Mouse (Mus musculus) gastrocnemius, adult 8-10 months (tissue): Measurements from ENCODE around the gene Zfp870. TPM values are rescaled to one million over a fixed set of nuclear protein-coding genes. Genes with fewer than 3 reads are reported as not detected.
A peak's percentile ranks its signal among the peaks of the same experiment; 100 is the strongest.
"Not testable (repeated sequence)": the region's sequence is repeated elsewhere in the genome, so short reads cannot be mapped to it uniquely, and the experiment has no call there.

Experiments
- DNase-seq, 2 experiments: peaks; one replicate each; pipeline ENCODE4 v3.0.0; 2022; ENCODE audit warnings: low spot score in 2 of 2
- total RNA-seq, 4 experiments: library from RNA; stranded (reverse); gene quantifications; 2 replicates each; pipeline ENCODE4 v1.2.4; 2022

Zfp870 gene
- total RNA-seq, 4 experiments from 2014 or later = 4.8 to 8.5 (median 8.1) TPM

DNA sequence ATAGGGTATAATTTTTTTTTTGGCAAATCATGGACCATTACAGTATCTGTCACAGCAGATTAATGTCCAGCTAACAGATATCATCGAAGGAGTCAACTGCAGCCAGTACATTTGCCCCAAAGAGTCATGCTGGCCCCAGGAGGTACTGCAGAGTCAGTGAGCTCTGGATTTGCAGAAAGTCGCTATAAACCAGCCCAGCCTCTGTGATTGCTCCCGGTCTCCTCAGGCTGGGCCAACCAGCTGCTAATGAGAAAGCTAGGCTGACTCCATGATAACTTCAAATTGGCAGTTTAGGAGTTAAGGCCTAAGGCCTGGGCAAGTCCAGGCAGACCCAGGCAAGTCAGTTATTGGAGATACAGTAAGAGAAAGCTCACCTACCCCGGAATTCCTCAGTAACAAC lies 19.4 kb downstream of the Zfp870 start:
- DNase-seq = no peak

DNA sequence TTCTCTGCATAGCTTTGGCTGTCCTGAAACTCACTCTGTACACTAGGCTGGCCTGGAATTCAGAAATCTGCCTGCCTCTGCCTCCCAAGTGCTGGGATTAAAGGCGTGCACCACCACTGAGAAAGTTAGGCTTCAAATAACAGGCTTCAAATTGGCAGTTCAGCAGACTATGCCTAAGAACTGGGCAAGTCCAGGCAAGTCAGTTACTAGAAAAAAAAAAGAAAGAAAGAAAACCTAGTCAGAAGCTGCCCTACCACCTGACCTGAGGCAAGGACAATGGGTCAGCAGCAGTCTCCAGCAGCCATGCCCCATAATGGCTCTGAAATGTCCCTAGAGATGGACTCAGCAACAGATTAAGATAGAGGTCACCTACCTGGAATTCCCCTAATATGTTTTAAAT lies 20.0 kb downstream of the Zfp870 start:
- no peak for DNase-seq

DNA sequence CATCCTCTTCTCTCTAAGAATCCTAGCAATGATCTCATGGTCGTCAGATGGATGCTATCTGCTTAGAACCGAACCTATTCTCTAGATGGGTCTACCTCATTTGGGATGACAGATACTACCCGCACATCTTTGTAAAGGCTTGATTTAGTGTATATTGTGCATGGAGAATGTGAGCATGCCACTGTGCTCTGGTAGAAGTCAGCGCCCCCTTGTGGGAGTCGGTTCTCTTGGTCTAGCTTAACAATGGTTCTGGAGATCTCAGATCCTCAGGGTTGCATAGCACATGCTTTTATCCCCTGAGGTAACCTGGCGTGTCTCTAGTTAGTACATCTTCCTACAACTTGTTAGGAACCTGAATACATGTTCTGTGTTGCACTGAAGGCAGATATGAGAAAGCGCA lies 24.2 kb downstream of the Zfp870 start:
- not testable (repeated sequence) for DNase-seq

DNA sequence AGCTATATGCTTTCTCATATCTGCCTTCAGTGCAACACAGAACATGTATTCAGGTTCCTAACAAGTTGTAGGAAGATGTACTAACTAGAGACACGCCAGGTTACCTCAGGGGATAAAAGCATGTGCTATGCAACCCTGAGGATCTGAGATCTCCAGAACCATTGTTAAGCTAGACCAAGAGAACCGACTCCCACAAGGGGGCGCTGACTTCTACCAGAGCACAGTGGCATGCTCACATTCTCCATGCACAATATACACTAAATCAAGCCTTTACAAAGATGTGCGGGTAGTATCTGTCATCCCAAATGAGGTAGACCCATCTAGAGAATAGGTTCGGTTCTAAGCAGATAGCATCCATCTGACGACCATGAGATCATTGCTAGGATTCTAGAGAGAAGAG lies 34.7 kb downstream of the Zfp870 start:
- DNase-seq = not testable (repeated sequence)

DNA sequence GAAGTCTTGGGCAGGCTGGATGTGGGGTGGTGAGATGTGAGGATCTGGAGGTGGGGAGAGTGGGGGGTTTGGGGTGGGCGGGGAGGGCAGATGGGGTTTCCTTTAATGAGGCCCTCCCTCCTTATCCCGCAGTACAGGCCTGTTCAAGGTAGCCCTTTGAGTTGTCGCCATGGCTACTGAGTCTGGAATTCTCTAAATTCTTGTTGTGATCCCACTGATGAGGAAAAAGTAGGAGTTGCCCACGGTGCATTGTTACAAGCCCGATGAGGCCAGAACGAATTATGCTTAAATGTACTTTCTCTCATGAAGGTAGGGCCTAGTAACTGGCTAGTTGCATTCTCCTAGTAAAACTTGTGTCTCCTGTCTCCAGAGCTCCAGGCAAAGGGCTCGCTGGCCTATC lies 39.9 kb downstream of the Zfp870 start:
- DNase-seq = no peak

DNA sequence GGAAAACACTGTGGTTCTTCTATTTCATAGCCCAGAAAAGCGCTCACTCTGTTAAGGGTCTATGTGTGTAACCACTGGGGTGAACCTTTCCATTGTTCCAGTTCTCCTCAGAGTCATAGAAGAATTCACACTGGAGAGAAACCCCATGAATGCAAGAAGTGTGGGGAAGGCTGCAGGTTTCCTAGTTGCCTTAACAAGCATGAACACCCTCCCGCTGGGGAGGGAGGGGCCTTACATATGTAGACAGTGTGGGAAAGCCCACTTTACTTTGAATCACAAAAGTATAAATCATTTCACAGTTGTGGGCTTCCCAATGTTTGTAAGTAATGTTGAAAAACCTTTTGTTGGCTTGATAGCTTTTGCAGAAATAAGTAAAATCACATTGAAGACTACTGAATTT lies 50.1 kb downstream of the Zfp870 start:
- DNase-seq = no peak

DNA sequence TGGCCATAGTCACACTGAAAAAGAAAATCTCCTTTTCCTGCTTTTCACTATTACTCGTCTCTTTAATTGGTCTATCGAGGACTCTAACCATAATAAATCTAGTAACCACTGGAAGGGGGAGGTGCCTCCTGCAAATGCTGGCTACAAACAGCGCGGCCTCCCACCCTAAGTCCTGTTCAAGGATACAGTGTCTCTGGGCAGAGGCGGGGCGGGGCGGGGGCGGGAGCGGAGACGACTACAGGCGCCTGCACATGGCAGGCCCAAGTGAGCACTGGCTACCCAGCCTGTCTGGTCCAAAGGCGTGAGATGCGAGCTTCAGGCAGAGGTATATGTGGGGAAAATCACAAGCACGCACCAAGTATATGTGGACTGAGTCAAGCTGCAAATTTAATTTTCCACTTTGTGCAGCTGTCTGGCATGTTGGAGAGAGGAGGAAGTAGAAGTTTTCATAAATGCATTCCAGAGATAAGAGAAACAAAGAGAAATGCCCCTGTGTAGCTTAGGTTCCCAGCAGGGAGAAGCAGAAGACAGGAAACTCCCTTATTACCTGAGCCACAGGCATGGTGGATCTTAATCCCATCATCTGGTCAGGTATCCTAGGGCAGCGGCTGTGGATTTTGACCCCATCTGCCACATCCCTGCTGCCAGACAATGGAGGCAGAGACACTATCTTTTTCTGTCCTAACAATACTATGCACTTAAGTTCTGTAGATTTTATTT lies 52.2 kb downstream of the Zfp870 start:
- no peak for DNase-seq

DNA sequence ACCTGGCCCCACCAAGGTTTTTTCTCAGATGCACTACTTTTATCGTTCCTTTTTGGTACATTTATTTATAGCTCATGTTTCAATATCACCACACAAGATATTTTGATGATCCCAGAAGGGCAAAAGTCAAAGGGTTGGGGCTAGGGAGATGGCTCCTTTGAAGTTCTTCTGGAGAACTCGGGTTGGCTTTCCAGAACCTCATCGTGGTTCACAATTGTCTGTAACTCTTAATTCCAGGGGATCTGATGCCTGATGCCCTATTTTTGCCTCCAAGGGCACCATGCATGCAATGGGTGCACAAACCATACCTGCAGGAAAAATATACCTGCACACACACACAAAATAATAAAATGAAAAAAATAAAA lies 61.0 kb downstream of the Zfp870 start:
- no peak for DNase-seq

DNA sequence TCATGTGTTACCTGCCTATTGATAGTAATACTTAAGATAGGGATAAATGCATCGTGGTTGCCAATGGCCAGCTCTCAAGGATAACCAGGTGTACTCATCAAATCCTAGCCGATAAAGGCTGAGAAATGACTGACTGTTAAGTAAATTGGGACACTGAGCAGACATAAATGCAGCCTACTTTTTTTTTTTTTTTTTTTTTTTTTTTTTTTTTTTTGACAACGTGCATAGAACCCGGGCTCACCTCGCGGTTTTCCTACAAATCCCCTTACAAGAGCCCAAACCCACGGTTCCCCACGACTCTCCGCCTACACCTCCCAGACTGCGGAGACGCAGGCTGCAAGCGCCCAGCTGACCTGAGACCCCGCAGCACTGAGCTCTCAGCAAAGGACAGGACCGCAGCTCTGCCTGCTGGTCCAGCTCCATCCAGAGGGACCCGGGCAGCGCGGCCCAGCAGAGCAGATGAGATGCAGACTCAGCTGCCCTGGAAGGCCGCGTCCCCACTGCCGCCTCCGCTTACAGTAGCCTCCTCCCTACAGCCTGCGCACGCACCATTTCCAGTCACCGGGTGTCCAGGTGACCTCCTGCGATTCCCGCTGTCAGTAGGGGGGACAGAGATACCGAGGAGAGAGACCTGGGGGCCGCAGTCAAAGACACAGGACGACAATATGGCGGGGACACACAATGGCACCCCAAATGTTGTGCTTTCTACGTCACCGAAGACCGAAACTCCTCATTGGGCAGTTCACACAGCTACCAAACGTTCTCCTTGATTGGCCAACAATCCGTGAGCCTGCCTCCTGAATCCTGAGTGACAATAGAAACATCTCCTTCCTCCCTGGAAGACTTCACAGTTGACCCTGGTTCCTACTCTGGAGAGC lies 61.7 kb downstream of the Zfp870 start, which contains the start of gene Zfp799:
Gene Zfp799, minus strand, starts transcription at position 722 of the 878 bp plus-strand sequence.
- DNase-seq = peak; percentile 34 to 42

Other genes starting within 250 kb of the Zfp870 start
- not detected for gene Cyp4f40, start 232.7 kb downstream of the Zfp870 start, total RNA-seq
- gene Cyp4f15, start 206.0 kb downstream of the Zfp870 start, total RNA-seq = under 1 TPM in 1 of 4 experiments, not detected in 3; 0.13 TPM
- 10 to 100 TPM; 20.6 to 27.2 (median 22.8) TPM for gene Zfp871, start 103.4 kb downstream of the Zfp870 start, total RNA-seq
- under 1 TPM in 3 of 4 experiments, not detected in 1; 0.13 to 0.24 (median 0.22) TPM for gene Zfp811, start 81.7 kb downstream of the Zfp870 start, total RNA-seq
- 10 to 100 TPM in 1 of 4 experiments, 1 to 10 TPM in 3; 5.6 to 11.0 (median 7.9) TPM for gene Zfp799, start 61.4 kb downstream of the Zfp870 start, total RNA-seq
- gene Cyp4f14, start 25.7 kb upstream of the Zfp870 start, total RNA-seq = under 1 TPM in 2 of 4 experiments, not detected in 2; 0.18 to 0.44 TPM
- 1 to 10 TPM; 6.3 to 9.3 (median 7.2) TPM for gene Cyp4f13, start 55.8 kb upstream of the Zfp870 start, total RNA-seq
- gene Zfp472, start 74.2 kb upstream of the Zfp870 start, total RNA-seq = 1 to 10 TPM; 1.1 to 1.7 (median 1.4) TPM
- 1 to 10 TPM; 3.7 to 4.0 (median 3.9) TPM for gene Zfp952, start 101.5 kb upstream of the Zfp870 start, total RNA-seq
- gene Zfp763, start 141.8 kb upstream of the Zfp870 start, total RNA-seq = 1 to 10 TPM; 1.8 to 4.8 (median 4.4) TPM
- not detected for gene 4921501E09Rik, start 176.4 kb upstream of the Zfp870 start, total RNA-seq
- gene Zfp563, start 197.7 kb upstream of the Zfp870 start, total RNA-seq = 1 to 10 TPM; 3.9 to 5.1 (median 4.5) TPM
- gene Morc2b, start 248.0 kb upstream of the Zfp870 start, total RNA-seq = under 1 TPM; 0.17 to 0.62 (median 0.27) TPM